Comparison of ENCODE assay signal across 32 mouse cellular contexts in genomic region chr10:62221647-62222046, GRCm38 (mm10). TPM values are rescaled to one million over a fixed set of nuclear protein-coding genes. Genes with fewer than 3 reads are reported as not detected.
DNase-seq lines count a peak whose midpoint lies in the region; ATAC-seq and TF ChIP-seq lines count a peak whose summit lies in the region.
"Had no signal": no experiment of that assay in that cellular context is flagged by ENCODE, and none has a peak within 500 bp of the region (broad histone marks: within the 10 kb centered on the region; RNA-seq: fewer than 3 reads in every experiment).

No protein-coding gene starts in this region.

- no peak for DNase-seq in lung, embryonic 14.5 days
- DNase-seq in lung, postnatal 14 days = no peak
- DNase-seq in large intestine, adult 2 months (ENCODE audit: low read depth, low spot score) = peak; percentile 96
- no peak for DNase-seq in cerebellum, postnatal 10 days
- DNase-seq: adrenal gland, postnatal 25 days; cerebellum, adult 11 months; cerebellum, adult 9-11 months; left cerebral cortex, postnatal 4 days; spleen, adult 18-20 months; thymus, adult 18-20 months; thymus, postnatal 36 days had no signal

- ATAC-seq in lung, embryonic 14.5 days (ENCODE audit: insufficient read depth) = no peak
- 0 out of 2 replicates have a peak, but pooled peaks have one; percentile 25 for ATAC-seq in erythroid progenitor cell, adult 5-6 weeks (replicated peaks; ENCODE audit: low FRiP score, poor library complexity, severe bottlenecking)
- no peak for ATAC-seq in midbrain, embryonic 15.5 days (replicated peaks)
- no peak for ATAC-seq in frontal cortex, adult (ENCODE audit: low TSS enrichment)
- ATAC-seq: CD4-positive, CD25-positive, alpha-beta regulatory T cell, adult 4 months; inflammation-experienced regulatory T-cells, adult 6 months had no signal

- no peak; the same call in 1 of the 2 replicates for TF ChIP-seq POLR2A in small intestine, adult 2 months (IDR thresholded peaks at IDR 0.05; ENCODE audit: low read depth, low read length)

- no peak overlapping the region for H3K9ac ChIP-seq in lung, embryonic 14.5 days
- H3K9ac ChIP-seq in midbrain, embryonic 15.5 days = no peak overlapping the region
- H3K9ac ChIP-seq: hindbrain, embryonic 13.5 days; limb, embryonic 15.5 days; midbrain, embryonic 12.5 days had no signal

- no peaks in the 10 kb centered on the region for H3K36me3 ChIP-seq in lung, embryonic 14.5 days (ENCODE audit: insufficient read depth)
- 0 out of 2 replicates have a peak, but pooled peaks cover 2% of the 10 kb centered on the region for H3K36me3 ChIP-seq in small intestine, adult 2 months (ENCODE audit: control insufficient read depth, insufficient read depth, low read length)
- no peaks in the 10 kb centered on the region for H3K36me3 ChIP-seq in midbrain, embryonic 15.5 days (replicated peaks)
- H3K36me3 ChIP-seq: hindbrain, embryonic 13.5 days; limb, embryonic 15.5 days; midbrain, embryonic 12.5 days had no signal

- no peak overlapping the region for H3K4me2 ChIP-seq in lung, embryonic 14.5 days
- no peak overlapping the region for H3K4me2 ChIP-seq in midbrain, embryonic 15.5 days
- H3K4me2 ChIP-seq: hindbrain, embryonic 13.5 days; limb, embryonic 15.5 days; midbrain, embryonic 12.5 days had no signal

- H3K4me3 ChIP-seq in lung, embryonic 14.5 days (ENCODE audit: low read depth, low read length) = no peak overlapping the region
- H3K4me3 ChIP-seq in small intestine, adult 2 months (ENCODE audit: low read depth, low read length) = peak overlapping the region; percentile 17; the same call in 1 of the 2 replicates
- H3K4me3 ChIP-seq in midbrain, embryonic 15.5 days = no peak overlapping the region
- H3K4me3 ChIP-seq: hindbrain, embryonic 13.5 days; left cerebral cortex, adult 2 months; limb, embryonic 15.5 days; midbrain, embryonic 12.5 days had no signal

- H3K4me1 ChIP-seq in lung, embryonic 14.5 days (ENCODE audit: insufficient read depth) = 0 out of 2 replicates have a peak, but pooled peaks cover 4% of the 10 kb centered on the region
- peaks cover 49% of the 10 kb centered on the region for H3K4me1 ChIP-seq in small intestine, adult 2 months (ENCODE audit: control insufficient read depth, insufficient read depth, insufficient read length, low read length)
- H3K4me1 ChIP-seq in midbrain, embryonic 15.5 days = no peaks in the 10 kb centered on the region

- peak overlapping the region; percentile 56 for H3K27ac ChIP-seq in lung, embryonic 14.5 days (ENCODE audit: low read depth)
- H3K27ac ChIP-seq in small intestine, adult 2 months (ENCODE audit: insufficient read depth, low read depth, low read length) = peak overlapping the region; percentile 99
- H3K27ac ChIP-seq in midbrain, embryonic 15.5 days = no peak overlapping the region
- H3K27ac ChIP-seq: hindbrain, embryonic 13.5 days; left cerebral cortex, adult 2 months; limb, embryonic 15.5 days; midbrain, embryonic 12.5 days had no signal

- WGBS in lung, embryonic 14.5 days = 71% methylated on average over 2 of the region's 2 CpGs
- WGBS in large intestine, adult 2 months = 40% methylated on average over 2 of the region's 2 CpGs
- 20% methylated on average over 2 of the region's 2 CpGs for WGBS in small intestine, adult 2 months
- 93% methylated on average over 2 of the region's 2 CpGs for WGBS in midbrain, embryonic 15.5 days

- no peak for TF ChIP-seq CTCF in lung, embryonic 14.5 days (IDR thresholded peaks at IDR 0.05; ENCODE audit: low read depth)
- TF ChIP-seq CTCF in small intestine, adult 2 months (IDR thresholded peaks at IDR 0.05; ENCODE audit: extremely low read depth, insufficient read length, insufficient replicate concordance, low read depth, low read length) = no peak

- no peaks in the 10 kb centered on the region for H3K27me3 ChIP-seq in lung, embryonic 14.5 days (ENCODE audit: insufficient read depth, low read length)
- H3K27me3 ChIP-seq in small intestine, adult 2 months (ENCODE audit: control insufficient read depth, insufficient read depth, low read length) = no peaks in the 10 kb centered on the region
- no peaks in the 10 kb centered on the region for H3K27me3 ChIP-seq in midbrain, embryonic 15.5 days (replicated peaks)
- H3K27me3 ChIP-seq: hindbrain, embryonic 13.5 days; limb, embryonic 15.5 days; midbrain, embryonic 12.5 days had no signal

- no peaks in the 10 kb centered on the region for H3K9me3 ChIP-seq in lung, embryonic 14.5 days (ENCODE audit: low read depth, low read length)
- H3K9me3 ChIP-seq in midbrain, embryonic 15.5 days = no peaks in the 10 kb centered on the region
- H3K9me3 ChIP-seq: hindbrain, embryonic 13.5 days; limb, embryonic 15.5 days; midbrain, embryonic 12.5 days had no signal

RNA-seq across cellular contexts. Expression of gene Tspan15, which starts 9.4 kb away (rescaled TPM):
- 32.5 and 36.3 TPM in 2 replicates for polyA plus RNA-seq in lung, embryonic 14.5 days (2014; fragmentation: Nextera tagmentation; extraction: Ambion mirVana)
- 0.36 and 5.4 TPM in 2 replicates for total RNA-seq in erythroid progenitor cell, adult 5-6 weeks (2015; ENCODE audit: low replicate concordance)
- total RNA-seq in erythroid progenitor cell, adult 5-6 weeks (2017; ENCODE audit: low replicate concordance) = 0.77 and 9.4 TPM in 2 replicates
- 223 and 259 TPM in 2 replicates for polyA plus RNA-seq in large intestine, adult 2 months (2012; rRNA removed)
- polyA plus RNA-seq in small intestine, adult 2 months (2012; rRNA removed) = 179 and 504 TPM in 2 replicates
- polyA plus RNA-seq in midbrain, embryonic 15.5 days (2015; fragmentation: Nextera tagmentation; extraction: Ambion mirVana) = 21.1 and 23.4 TPM in 2 replicates
- polyA plus RNA-seq: inflammation-experienced regulatory T-cells, adult 6 months had no signal

RNA-seq across cellular contexts. Expression of gene Tacr2, which starts 30.6 kb away (rescaled TPM):
- 0.46 and 0.85 TPM in 2 replicates for polyA plus RNA-seq in lung, embryonic 14.5 days (2014; fragmentation: Nextera tagmentation; extraction: Ambion mirVana)
- not detected in 2 replicates for total RNA-seq in erythroid progenitor cell, adult 5-6 weeks (2015; ENCODE audit: low replicate concordance)
- not detected in 2 replicates for total RNA-seq in erythroid progenitor cell, adult 5-6 weeks (2017; ENCODE audit: low replicate concordance)
- polyA plus RNA-seq in large intestine, adult 2 months (2012; rRNA removed) = 2.5 and 3.3 TPM in 2 replicates
- polyA plus RNA-seq in small intestine, adult 2 months (2012; rRNA removed) = 3.8 and 7.7 TPM in 2 replicates
- polyA plus RNA-seq in midbrain, embryonic 15.5 days (2015; fragmentation: Nextera tagmentation; extraction: Ambion mirVana) = not detected in 2 replicates
- total RNA-seq: gastrocnemius, adult 18-20 months; gastrocnemius, postnatal 4 days; heart, adult 8-10 months; heart, postnatal 25 days; left cerebral cortex, postnatal 4 days; megakaryocyte progenitor cell, adult 5-6 weeks; monocyte, adult 5-6 weeks had no signal
- polyA plus RNA-seq: CD4-positive, CD25-positive, alpha-beta regulatory T cell, adult 4 months; embryonic facial prominence, embryonic 11.5 days; forebrain, embryonic 11.5 days; heart, embryonic 14.5 days; hindbrain, embryonic 13.5 days; inflammation-experienced regulatory T-cells, adult 6 months; kidney, embryonic 14.5 days; limb, embryonic 15.5 days; midbrain, embryonic 12.5 days; neural tube, embryonic 11.5 days had no signal
